Mouse (Mus musculus) testis, adult 2 months (tissue): ENCODE results near the gene Cntn5.

Source experiments
- CTCF ChIP-seq: fragments of 200-500 bp; IDR thresholded peaks from 2 replicates; pipeline ENCODE4 v1.5.1; 2012; ENCODE audit warnings: low read depth, mild to moderate bottlenecking, inconsistent platforms, low read length, moderate library complexity; ENCODE audit not compliant: control insufficient read depth, insufficient read depth, insufficient replicate concordance
- POLR2A ChIP-seq: fragments of 200-500 bp; IDR thresholded peaks from 2 replicates; pipeline ENCODE4 v1.6.1; 2012; ENCODE audit warnings: low read depth, mild to moderate bottlenecking, inconsistent platforms, low read length, moderate library complexity; ENCODE audit not compliant: control insufficient read depth

- TF ChIP-seq POLR2A (no peak), CTCF (no peak)
Measured at GRCm38 (mm10) chr9:9653463-9653862, 1251.1 kb downstream of the Cntn5 start.
